Mouse (Mus musculus): ENCODE data around the gene 1700017D01Rik.

- TF ChIP-seq POLR2A (IDR thresholded peaks at IDR 0.05; ENCODE audit: low read depth, low read length) = no peak
- no peak for TF ChIP-seq CTCF (IDR thresholded peaks at IDR 0.05; ENCODE audit: extremely low read depth, insufficient read depth, insufficient read length, insufficient replicate concordance)
Measured at GRCm38 (mm10) chr19:11060900-11061299, 69.8 kb downstream of the 1700017D01Rik start.

Measured in spleen, adult 2 months (tissue).